Mouse (Mus musculus) small intestine, adult 2 months (tissue): ENCODE measurements around the gene Olfr1202.

Experiments
- CTCF ChIP-seq: fragments of 200-500 bp; IDR thresholded peaks from 2 replicates; pipeline ENCODE4 v1.5.1; 2012; ENCODE audit warnings: low read depth, mild to moderate bottlenecking, control low read depth, inconsistent platforms, low read length, moderate library complexity, mixed read lengths; ENCODE audit not compliant: insufficient replicate concordance, insufficient read length; ENCODE audit errors: extremely low read depth
- POLR2A ChIP-seq: fragments of 200-500 bp; IDR thresholded peaks from 2 replicates; pipeline ENCODE4 v1.6.1; 2012; ENCODE audit warnings: low read depth, mild to moderate bottlenecking, control low read depth, inconsistent platforms, low read length, moderate library complexity

DNA sequence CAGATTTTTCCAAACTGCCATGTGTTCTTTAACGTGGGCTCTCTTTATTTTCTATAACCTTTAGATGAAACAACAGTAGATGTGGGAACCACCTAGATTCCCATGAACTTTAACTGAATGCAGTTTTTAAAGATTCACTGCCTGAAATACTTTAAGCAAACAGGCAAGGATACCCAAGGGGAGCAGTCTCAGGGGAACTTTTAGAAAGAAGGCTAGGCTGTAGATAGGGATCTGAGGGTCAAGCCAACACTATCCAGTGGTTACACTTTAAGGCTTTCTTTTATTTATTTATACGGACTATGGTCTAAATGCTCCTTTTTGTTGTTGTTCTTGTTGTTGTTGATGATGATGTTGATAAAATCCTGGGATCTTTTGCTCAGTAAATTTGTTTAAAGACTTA lies 43.9 kb upstream of the Olfr1202 start, which contains the start of gene Olfr1200:
- TF ChIP-seq CTCF = no peak
- no peak for TF ChIP-seq POLR2A
